Mouse (Mus musculus): ENCODE results near the gene Rin3. TPM values are rescaled to one million over a fixed set of nuclear protein-coding genes. Genes with fewer than 3 reads are reported as not detected.

Rin3 gene
- polyA plus RNA-seq, 1 experiment, result 102 TPM

- peaks cover 24% of the 10 kb centered on the region for H3K4me1 ChIP-seq (ENCODE audit: control insufficient read depth, insufficient read depth, low read length)
- WGBS, result 86% methylated on average over 1 of the region's 1 CpGs
- TF ChIP-seq POLR2A (IDR thresholded peaks at IDR 0.05; ENCODE audit: borderline replicate concordance, control insufficient read depth, low read depth, low read length) (no peak), CTCF (IDR thresholded peaks at IDR 0.05; ENCODE audit: control insufficient read depth, insufficient read depth, low read length) (no peak)
- no peak overlapping the region for H3K27ac ChIP-seq (ENCODE audit: control insufficient read depth, insufficient read depth, low read depth, low read length, poor library complexity)
- no peak overlapping the region for H3K4me3 ChIP-seq (replicated peaks; ENCODE audit: control insufficient read depth, low read depth, low read length)
These were observed 6.7 kb downstream of the Rin3 start for GRCm38 (mm10) chr12:102289568-102289967.

- H3K4me1 ChIP-seq (ENCODE audit: control insufficient read depth, insufficient read depth, low read length), result peaks cover 27% of the 10 kb centered on the region
- 83% methylated on average over 2 of the region's 2 CpGs for whole genome bisulfite sequencing
- no peak overlapping the region for H3K27ac ChIP-seq (ENCODE audit: control insufficient read depth, insufficient read depth, low read depth, low read length, poor library complexity)
- H3K4me3 ChIP-seq (replicated peaks; ENCODE audit: control insufficient read depth, low read depth, low read length), result no peak overlapping the region
- TF ChIP-seq CTCF (IDR thresholded peaks at IDR 0.05; ENCODE audit: control insufficient read depth, insufficient read depth, low read length), result no peak
- TF ChIP-seq POLR2A (IDR thresholded peaks at IDR 0.05; ENCODE audit: borderline replicate concordance, control insufficient read depth, low read depth, low read length), result no peak
These were observed 7.8 kb downstream of the Rin3 start for GRCm38 (mm10) chr12:102290662-102291061.

- Histone ChIP-seq H3K4me3 (replicated peaks; ENCODE audit: control insufficient read depth, low read depth, low read length) (no peak overlapping the region), H3K4me1 (ENCODE audit: control insufficient read depth, insufficient read depth, low read length) (peaks cover 27% of the 10 kb centered on the region), H3K27ac (ENCODE audit: control insufficient read depth, insufficient read depth, low read depth, low read length, poor library complexity) (peak overlapping the region; percentile 24; the same call in 1 of the 2 replicates)
- TF ChIP-seq CTCF (IDR thresholded peaks at IDR 0.05; ENCODE audit: control insufficient read depth, insufficient read depth, low read length) (no peak), POLR2A (IDR thresholded peaks at IDR 0.05; ENCODE audit: borderline replicate concordance, control insufficient read depth, low read depth, low read length) (no peak)
- 29% methylated on average over 6 of the region's 6 CpGs for WGBS
These were observed 8.8 kb downstream of the Rin3 start for GRCm38 (mm10) chr12:102291686-102292085.

- Histone ChIP-seq H3K4me3 (replicated peaks; ENCODE audit: control insufficient read depth, low read depth, low read length) (no peak overlapping the region), H3K4me1 (ENCODE audit: control insufficient read depth, insufficient read depth, low read length) (peaks cover 26% of the 10 kb centered on the region), H3K27ac (ENCODE audit: control insufficient read depth, insufficient read depth, low read depth, low read length, poor library complexity) (no peak overlapping the region)
- 43% methylated on average over 7 of the region's 7 CpGs for WGBS
- TF ChIP-seq POLR2A (IDR thresholded peaks at IDR 0.05; ENCODE audit: borderline replicate concordance, control insufficient read depth, low read depth, low read length), result no peak
- TF ChIP-seq CTCF (IDR thresholded peaks at IDR 0.05; ENCODE audit: control insufficient read depth, insufficient read depth, low read length), result no peak
These were observed 9.8 kb downstream of the Rin3 start for GRCm38 (mm10) chr12:102292501-102293215.

GRCm38 (mm10) chr12:102294634-102295033 is 11.8 kb downstream of the Rin3 start:
- TF ChIP-seq CTCF (IDR thresholded peaks at IDR 0.05; ENCODE audit: control insufficient read depth, insufficient read depth, low read length) (no peak), POLR2A (IDR thresholded peaks at IDR 0.05; ENCODE audit: borderline replicate concordance, control insufficient read depth, low read depth, low read length) (no peak)
- H3K4me3 ChIP-seq (replicated peaks; ENCODE audit: control insufficient read depth, low read depth, low read length), result no peak overlapping the region
- H3K27ac ChIP-seq (ENCODE audit: control insufficient read depth, insufficient read depth, low read depth, low read length, poor library complexity), result no peak overlapping the region
- H3K4me1 ChIP-seq (ENCODE audit: control insufficient read depth, insufficient read depth, low read length), result peaks cover 28% of the 10 kb centered on the region
- 72% methylated on average over 5 of the region's 5 CpGs for WGBS

- H3K4me3 ChIP-seq (replicated peaks; ENCODE audit: control insufficient read depth, low read depth, low read length), result no peak overlapping the region
- H3K4me1 ChIP-seq (ENCODE audit: control insufficient read depth, insufficient read depth, low read length), result peaks cover 25% of the 10 kb centered on the region
- TF ChIP-seq CTCF (IDR thresholded peaks at IDR 0.05; ENCODE audit: control insufficient read depth, insufficient read depth, low read length), result no peak
- TF ChIP-seq POLR2A (IDR thresholded peaks at IDR 0.05; ENCODE audit: borderline replicate concordance, control insufficient read depth, low read depth, low read length), result no peak
- H3K27ac ChIP-seq (ENCODE audit: control insufficient read depth, insufficient read depth, low read depth, low read length, poor library complexity), result no peak overlapping the region
- WGBS, result 7% methylated on average over 7 of the region's 7 CpGs
These were observed 12.4 kb downstream of the Rin3 start for GRCm38 (mm10) chr12:102295230-102295629.

GRCm38 (mm10) chr12:102295662-102296061 is 12.8 kb downstream of the Rin3 start:
- WGBS, result 73% methylated on average over 8 of the region's 8 CpGs
- Histone ChIP-seq H3K4me3 (replicated peaks; ENCODE audit: control insufficient read depth, low read depth, low read length) (no peak overlapping the region), H3K27ac (ENCODE audit: control insufficient read depth, insufficient read depth, low read depth, low read length, poor library complexity) (peak overlapping the region; percentile 25), H3K4me1 (ENCODE audit: control insufficient read depth, insufficient read depth, low read length) (peaks cover 23% of the 10 kb centered on the region)
- TF ChIP-seq POLR2A (IDR thresholded peaks at IDR 0.05; ENCODE audit: borderline replicate concordance, control insufficient read depth, low read depth, low read length), result no peak
- TF ChIP-seq CTCF (IDR thresholded peaks at IDR 0.05; ENCODE audit: control insufficient read depth, insufficient read depth, low read length), result no peak

- no peak overlapping the region; the same call in 1 of the 2 replicates for H3K27ac ChIP-seq (ENCODE audit: control insufficient read depth, insufficient read depth, low read depth, low read length, poor library complexity)
- peaks cover 24% of the 10 kb centered on the region for H3K4me1 ChIP-seq (ENCODE audit: control insufficient read depth, insufficient read depth, low read length)
- H3K4me3 ChIP-seq (replicated peaks; ENCODE audit: control insufficient read depth, low read depth, low read length), result no peak overlapping the region
- 78% methylated on average over 1 of the region's 1 CpGs for WGBS
- TF ChIP-seq CTCF (IDR thresholded peaks at IDR 0.05; ENCODE audit: control insufficient read depth, insufficient read depth, low read length) (no peak), POLR2A (IDR thresholded peaks at IDR 0.05; ENCODE audit: borderline replicate concordance, control insufficient read depth, low read depth, low read length) (no peak)
These were observed 13.5 kb downstream of the Rin3 start for GRCm38 (mm10) chr12:102296361-102296760.
